Mouse (Mus musculus) kidney, adult 2 months (tissue): Measurements from ENCODE around the gene Bax.

ENCODE experiments used
- CTCF ChIP-seq: fragments of 200-500 bp; conservative IDR thresholded peaks from 2 replicates; pipeline ENCODE4 v1.5.1; 2011; ENCODE audit warnings: low read depth, mild to moderate bottlenecking, control low read depth, low read length, moderate library complexity, mixed read lengths; ENCODE audit not compliant: insufficient read depth, insufficient read length
- POLR2A ChIP-seq: fragments of 200-500 bp; IDR thresholded peaks from one replicate; pipeline ENCODE4 v1.6.1; 2011; ENCODE audit warnings: low read depth, low read length, control low read depth

DNA sequence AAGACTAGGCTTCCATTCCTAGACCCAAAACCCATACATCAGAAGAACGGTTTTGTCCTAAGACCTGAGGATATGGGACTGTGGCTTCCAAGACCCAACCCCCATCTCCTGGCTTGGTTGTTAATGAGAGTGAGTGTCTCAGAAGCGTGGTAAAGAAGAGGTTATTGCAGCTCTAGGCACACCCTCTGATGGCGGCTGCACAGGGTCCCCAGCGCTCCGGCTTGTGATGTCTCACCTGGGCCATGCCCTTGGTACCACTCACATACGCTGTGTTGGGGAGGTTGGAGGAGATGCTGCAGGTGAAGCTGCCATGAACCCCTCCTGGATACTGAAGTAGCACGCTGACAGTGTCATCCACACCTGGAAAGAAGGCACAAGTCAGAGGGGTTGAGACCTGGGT is 12.1 kb upstream of the Bax start:
- TF ChIP-seq CTCF: no peak
- no peak for TF ChIP-seq POLR2A
